Mouse (Mus musculus) lung, postnatal 10 days (tissue): ENCODE measurements around the gene Sprtn.

Experiments
- DNase-seq: peaks from one replicate; pipeline ENCODE4 v3.0.0; 2021

Sprtn gene

GRCm38 (mm10) chr8:124905482-124905881 lies 7.8 kb downstream of the Sprtn start:
- DNase-seq: no peak

GRCm38 (mm10) chr8:124909936-124910335 lies 12.2 kb downstream of the Sprtn start:
- no peak for DNase-seq

- no peak for DNase-seq
Observed at GRCm38 (mm10) chr8:124910349-124910748, 12.7 kb downstream of the Sprtn start.

- DNase-seq: no peak
Observed at GRCm38 (mm10) chr8:124911938-124912872, 14.5 kb downstream of the Sprtn start.

GRCm38 (mm10) chr8:124914061-124914460 lies 16.4 kb downstream of the Sprtn start:
- no peak for DNase-seq

- DNase-seq: no peak
Observed at GRCm38 (mm10) chr8:124917741-124918484, 20.2 kb downstream of the Sprtn start.

GRCm38 (mm10) chr8:124921369-124922279 lies 23.9 kb downstream of the Sprtn start:
- no peak for DNase-seq

GRCm38 (mm10) chr8:124922490-124923089 lies 24.9 kb downstream of the Sprtn start:
- DNase-seq: no peak

- DNase-seq: no peak
Observed at GRCm38 (mm10) chr8:124923971-124924652, 26.4 kb downstream of the Sprtn start.

- DNase-seq: peak; percentile 24
Observed at GRCm38 (mm10) chr8:124925544-124926266, 28.0 kb downstream of the Sprtn start.

- DNase-seq: peak; percentile 88
Observed at GRCm38 (mm10) chr8:124926351-124926771, 28.7 kb downstream of the Sprtn start.

GRCm38 (mm10) chr8:124929006-124929405 lies 31.3 kb downstream of the Sprtn start:
- no peak for DNase-seq

- DNase-seq: no peak
Observed at GRCm38 (mm10) chr8:124930086-124930485, 32.4 kb downstream of the Sprtn start.

GRCm38 (mm10) chr8:124930649-124931048 lies 33.0 kb downstream of the Sprtn start:
- DNase-seq: no peak

- DNase-seq: no peak
Observed at GRCm38 (mm10) chr8:124932435-124932834, 34.7 kb downstream of the Sprtn start.

- peak; percentile 47 for DNase-seq
Observed at GRCm38 (mm10) chr8:124935116-124935515, 37.4 kb downstream of the Sprtn start.

GRCm38 (mm10) chr8:124936699-124937098 lies 39.0 kb downstream of the Sprtn start:
- no peak for DNase-seq

GRCm38 (mm10) chr8:124937293-124937692 lies 39.6 kb downstream of the Sprtn start:
- no peak for DNase-seq

GRCm38 (mm10) chr8:124943801-124944200 lies 46.1 kb downstream of the Sprtn start:
- no peak for DNase-seq

- no peak for DNase-seq
Observed at GRCm38 (mm10) chr8:124944406-124944805, 46.7 kb downstream of the Sprtn start.
